Mouse (Mus musculus): ENCODE results near the gene Hist1h2ae. TPM values are rescaled to one million over a fixed set of nuclear protein-coding genes. Genes with fewer than 3 reads are reported as not detected.
"Not testable (repeated sequence)": the region's sequence is repeated elsewhere in the genome, so short reads cannot be mapped to it uniquely, and the experiment has no call there.

Hist1h2ae gene
- polyA plus RNA-seq, 1 experiment from 2014 or later: 46.5 TPM

DNA sequence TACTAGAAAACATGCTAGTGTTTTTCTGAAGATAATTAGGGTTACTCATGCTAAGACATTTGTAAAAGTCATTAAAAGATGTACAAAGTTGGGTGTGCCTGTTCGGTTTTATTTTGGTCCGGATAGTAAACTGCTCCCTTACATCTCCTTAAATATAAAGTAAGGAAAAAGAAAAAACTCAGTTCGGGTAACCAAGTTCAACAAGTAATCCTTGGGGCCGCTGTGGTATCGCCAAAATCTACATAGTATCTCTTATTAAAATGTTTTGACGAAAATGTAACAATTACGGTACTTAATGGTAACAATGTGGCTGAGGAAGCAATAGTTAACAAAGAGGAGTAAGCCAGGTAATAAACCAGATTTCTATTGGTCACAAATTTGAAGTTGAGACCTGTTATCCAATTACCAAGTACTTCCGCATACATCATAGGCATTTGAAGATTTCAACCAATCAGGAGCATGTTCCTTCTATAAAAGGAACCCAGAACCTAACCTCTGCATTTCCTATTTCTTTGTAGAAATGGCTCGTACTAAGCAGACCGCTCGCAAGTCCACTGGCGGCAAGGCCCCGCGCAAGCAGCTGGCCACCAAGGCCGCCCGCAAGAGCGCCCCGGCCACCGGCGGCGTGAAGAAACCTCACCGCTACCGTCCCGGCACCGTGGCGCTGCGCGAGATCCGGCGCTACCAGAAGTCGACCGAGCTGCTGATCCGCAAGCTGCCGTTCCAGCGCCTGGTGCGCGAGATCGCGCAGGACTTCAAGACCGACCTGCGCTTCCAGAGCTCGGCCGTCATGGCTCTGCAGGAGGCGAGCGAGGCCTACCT, 26.8 kb downstream of the Hist1h2ae start, which contains the start of gene Hist1h3f:
Hist1h3f (plus strand) TSS at position 88 of the 822 bp plus-strand sequence.
- H3K27me3 ChIP-seq (replicated peaks; ENCODE audit: control insufficient read depth, insufficient read depth, low read length): no peaks in the 10 kb centered on the region
- H3K27ac ChIP-seq (ENCODE audit: low read length): peak within 1 kb of the TSS; percentile 90
- peak; percentile 89 for ATAC-seq
- no peaks in the 10 kb centered on the region for H3K4me1 ChIP-seq (ENCODE audit: control insufficient read depth, insufficient read depth, low read length)
- H3K4me2 ChIP-seq (ENCODE audit: low read depth, low read length): peak within 1 kb of the TSS; percentile 68
- peak within 1 kb of the TSS; percentile 66 for H3K9ac ChIP-seq (ENCODE audit: low read depth, low read length)
- under 1% methylated on average over 30 of the region's 45 CpGs for WGBS
- H3K4me3 ChIP-seq (ENCODE audit: low read length): peak within 1 kb of the TSS; percentile 53
- H3K36me3 ChIP-seq (ENCODE audit: control insufficient read depth, insufficient read depth, low read length): no peaks in the 10 kb centered on the region
- no peaks in the 10 kb centered on the region for H3K9me3 ChIP-seq (ENCODE audit: control insufficient read depth, low read length)

DNA sequence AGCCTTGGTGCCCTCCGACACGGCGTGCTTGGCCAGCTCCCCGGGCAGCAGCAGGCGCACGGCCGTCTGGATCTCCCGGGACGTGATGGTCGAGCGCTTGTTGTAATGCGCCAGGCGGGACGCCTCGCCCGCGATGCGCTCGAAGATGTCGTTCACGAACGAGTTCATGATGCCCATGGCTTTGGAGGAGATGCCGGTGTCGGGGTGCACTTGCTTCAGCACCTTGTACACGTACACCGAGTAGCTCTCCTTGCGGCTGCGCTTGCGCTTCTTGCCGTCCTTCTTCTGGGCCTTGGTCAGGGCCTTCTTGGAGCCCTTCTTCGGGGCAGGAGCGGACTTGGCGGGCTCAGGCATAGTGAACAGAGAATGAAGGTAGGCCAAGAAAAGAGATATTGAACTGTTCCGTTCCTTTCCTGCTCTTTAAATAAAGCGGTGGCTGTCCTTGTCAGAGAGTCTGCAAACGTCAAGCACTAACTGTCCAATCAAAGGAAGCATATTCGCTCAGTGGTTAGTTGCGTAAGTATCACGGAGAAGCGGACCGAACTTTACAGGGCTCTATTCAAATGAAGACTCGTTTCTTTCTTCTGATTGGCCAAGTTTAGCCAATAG, 27.9 kb downstream of the Hist1h2ae start, which contains the start of gene Hist1h2bh:
Hist1h2bh (minus strand) TSS at position 394 of the 609 bp plus-strand sequence.
- H3K36me3 ChIP-seq (ENCODE audit: control insufficient read depth, insufficient read depth, low read length); H3K4me1 ChIP-seq (ENCODE audit: control insufficient read depth, insufficient read depth, low read length); H3K27me3 ChIP-seq (replicated peaks; ENCODE audit: control insufficient read depth, insufficient read depth, low read length); H3K9me3 ChIP-seq (ENCODE audit: control insufficient read depth, low read length): not testable (repeated sequence)
- WGBS: under 1% methylated on average over 30 of the region's 42 CpGs
- Histone ChIP-seq H3K9ac (ENCODE audit: low read depth, low read length) (peak within 1 kb of the TSS; percentile 66), H3K4me2 (ENCODE audit: low read depth, low read length) (peak within 1 kb of the TSS; percentile 68), H3K4me3 (ENCODE audit: low read length) (peak within 1 kb of the TSS; percentile 52), H3K27ac (ENCODE audit: low read length) (peak within 1 kb of the TSS; percentile 90)
- ATAC-seq: peak; percentile 94

DNA sequence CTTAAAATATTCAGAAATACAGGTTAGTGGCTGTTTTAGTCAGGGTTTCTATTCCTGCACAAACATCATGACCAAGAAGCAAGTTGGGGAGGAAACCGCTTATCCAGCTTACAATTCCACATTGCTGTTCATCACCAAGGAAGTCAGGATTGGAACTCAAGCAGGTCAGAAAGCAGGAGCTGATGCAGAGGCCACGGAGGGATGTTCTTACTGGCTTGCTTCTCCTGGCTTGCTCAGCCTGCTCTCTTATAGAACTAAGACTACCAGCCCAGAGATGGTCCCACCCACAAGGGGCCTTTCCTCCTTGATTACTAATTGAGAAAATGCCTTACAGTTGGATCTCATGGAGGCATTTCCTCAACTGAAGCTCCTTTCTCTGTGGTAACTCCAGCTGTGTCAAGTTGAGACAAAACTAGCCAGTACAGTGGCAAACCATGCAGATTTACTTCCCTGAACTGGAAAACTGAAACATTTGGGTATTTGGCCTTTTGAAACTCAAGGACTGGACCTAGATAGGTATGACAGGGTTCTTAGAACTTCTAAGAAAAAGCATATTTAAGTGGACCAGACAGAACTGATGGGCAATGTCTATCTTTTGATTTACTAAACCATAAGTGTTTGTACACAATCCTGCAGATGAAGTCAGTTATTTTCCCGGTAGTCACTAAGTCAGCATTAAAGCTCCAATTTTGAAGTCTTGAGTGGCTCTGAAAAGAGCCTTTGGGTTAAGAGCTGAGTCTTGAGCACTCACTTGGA, 28.6 kb downstream of the Hist1h2ae start:
- H3K4me2 ChIP-seq (ENCODE audit: low read depth, low read length): peak overlapping the region; percentile 60
- 12% methylated on average over 3 of the region's 3 CpGs for WGBS
- not testable (repeated sequence) for ATAC-seq

DNA sequence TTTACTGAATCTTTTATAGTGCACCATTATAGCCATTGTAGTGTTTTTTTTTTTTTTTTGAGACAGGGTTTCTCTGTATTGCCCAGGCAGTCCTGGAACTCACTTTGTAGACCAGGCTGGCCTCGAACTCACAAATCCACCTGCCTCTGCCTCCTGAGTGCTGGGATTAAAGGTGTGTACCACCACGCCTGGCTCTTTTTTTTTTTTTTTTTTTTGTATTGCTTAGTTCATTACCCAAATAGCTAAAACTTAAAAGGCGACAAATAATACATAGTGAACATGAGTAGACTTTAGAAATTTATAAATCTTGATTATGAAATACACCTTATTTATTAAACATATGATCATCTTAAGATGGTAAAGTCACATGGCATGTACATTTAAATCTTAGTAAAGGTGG, 29.5 kb downstream of the Hist1h2ae start:
- H3K9me3 ChIP-seq (ENCODE audit: control insufficient read depth, low read length): no peaks in the 10 kb centered on the region
- no peak overlapping the region for H3K9ac ChIP-seq (ENCODE audit: low read depth, low read length)
- no peaks in the 10 kb centered on the region for H3K36me3 ChIP-seq (ENCODE audit: control insufficient read depth, insufficient read depth, low read length)
- ATAC-seq: no peak
- no peak overlapping the region for H3K4me3 ChIP-seq (ENCODE audit: low read length)
- H3K27me3 ChIP-seq (replicated peaks; ENCODE audit: control insufficient read depth, insufficient read depth, low read length): no peaks in the 10 kb centered on the region
- 0 out of 2 replicates have a peak, but pooled peaks cover 5% of the 10 kb centered on the region for H3K4me1 ChIP-seq (ENCODE audit: control insufficient read depth, insufficient read depth, low read length)
- no peak overlapping the region for H3K4me2 ChIP-seq (ENCODE audit: low read depth, low read length)
- 91% methylated on average over 3 of the region's 3 CpGs for WGBS
- no peak overlapping the region for H3K27ac ChIP-seq (ENCODE audit: low read length)

More for the DNA sequence above, 28.6 kb downstream of the Hist1h2ae start:
- H3K9me3 ChIP-seq (ENCODE audit: control insufficient read depth, low read length); H3K36me3 ChIP-seq (ENCODE audit: control insufficient read depth, insufficient read depth, low read length); H3K4me1 ChIP-seq (ENCODE audit: control insufficient read depth, insufficient read depth, low read length); H3K27me3 ChIP-seq (replicated peaks; ENCODE audit: control insufficient read depth, insufficient read depth, low read length): not testable (repeated sequence)
- Histone ChIP-seq H3K27ac (ENCODE audit: low read length) (peak overlapping the region; percentile 75), H3K4me3 (ENCODE audit: low read length) (peak overlapping the region; percentile 52), H3K9ac (ENCODE audit: low read depth, low read length) (peak overlapping the region; percentile 66)

DNA sequence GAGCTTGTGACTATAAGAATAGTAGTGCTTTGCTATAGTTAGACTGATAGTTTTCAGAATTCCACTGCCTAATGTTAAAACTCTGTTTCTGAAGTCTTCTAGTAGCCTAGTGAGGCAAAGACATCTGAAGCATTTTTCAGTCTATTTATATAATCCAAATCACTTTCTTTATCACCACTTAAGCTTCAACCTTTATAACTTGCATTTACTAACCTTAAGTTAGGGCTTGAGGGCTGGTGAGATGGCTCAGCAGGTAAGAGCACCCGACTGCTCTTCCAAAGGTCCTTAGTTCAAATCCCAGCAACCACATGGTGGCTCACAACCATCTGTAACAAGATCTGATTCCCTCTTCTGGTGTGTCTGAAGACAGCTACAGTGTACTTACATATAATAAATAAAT, 31.2 kb downstream of the Hist1h2ae start:
- H3K27me3 ChIP-seq (replicated peaks; ENCODE audit: control insufficient read depth, insufficient read depth, low read length); H3K9ac ChIP-seq (ENCODE audit: low read depth, low read length); ATAC-seq; H3K4me2 ChIP-seq (ENCODE audit: low read depth, low read length); H3K4me3 ChIP-seq (ENCODE audit: low read length); H3K4me1 ChIP-seq (ENCODE audit: control insufficient read depth, insufficient read depth, low read length); H3K27ac ChIP-seq (ENCODE audit: low read length); H3K9me3 ChIP-seq (ENCODE audit: control insufficient read depth, low read length); H3K36me3 ChIP-seq (ENCODE audit: control insufficient read depth, insufficient read depth, low read length): not testable (repeated sequence)
- WGBS: 62% methylated on average over 1 of the region's 1 CpGs

DNA sequence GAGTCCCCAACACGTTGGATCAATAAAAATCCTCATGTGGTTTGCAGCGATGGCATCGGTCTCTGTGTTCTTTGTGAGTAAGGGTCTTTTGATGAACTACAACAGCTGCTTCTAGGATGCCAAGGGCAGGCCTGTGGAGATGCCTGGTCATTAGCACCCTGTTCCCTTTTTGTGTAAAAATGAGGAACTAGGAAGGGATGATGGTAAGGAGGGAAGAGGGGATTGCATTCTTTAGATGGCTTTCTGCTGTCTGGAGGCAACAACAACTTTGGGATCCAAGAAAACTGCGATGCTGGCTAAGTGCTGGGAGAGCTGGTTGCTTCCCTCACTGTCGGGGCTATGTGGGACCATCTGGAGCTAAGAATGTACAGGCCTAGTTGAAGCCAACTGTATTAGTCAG, 32.8 kb downstream of the Hist1h2ae start:
- H3K4me2 ChIP-seq (ENCODE audit: low read depth, low read length): no peak overlapping the region
- H3K4me3 ChIP-seq (ENCODE audit: low read length): no peak overlapping the region
- no peaks in the 10 kb centered on the region for H3K27me3 ChIP-seq (replicated peaks; ENCODE audit: control insufficient read depth, insufficient read depth, low read length)
- no peak overlapping the region for H3K9ac ChIP-seq (ENCODE audit: low read depth, low read length)
- H3K4me1 ChIP-seq (ENCODE audit: control insufficient read depth, insufficient read depth, low read length): peaks cover 9% of the 10 kb centered on the region; the same call in 1 of the 2 replicates
- H3K36me3 ChIP-seq (ENCODE audit: control insufficient read depth, insufficient read depth, low read length): no peaks in the 10 kb centered on the region
- no peak overlapping the region for H3K27ac ChIP-seq (ENCODE audit: low read length)
- WGBS: 76% methylated on average over 5 of the region's 5 CpGs
- H3K9me3 ChIP-seq (ENCODE audit: control insufficient read depth, low read length): no peaks in the 10 kb centered on the region
- ATAC-seq: no peak

DNA sequence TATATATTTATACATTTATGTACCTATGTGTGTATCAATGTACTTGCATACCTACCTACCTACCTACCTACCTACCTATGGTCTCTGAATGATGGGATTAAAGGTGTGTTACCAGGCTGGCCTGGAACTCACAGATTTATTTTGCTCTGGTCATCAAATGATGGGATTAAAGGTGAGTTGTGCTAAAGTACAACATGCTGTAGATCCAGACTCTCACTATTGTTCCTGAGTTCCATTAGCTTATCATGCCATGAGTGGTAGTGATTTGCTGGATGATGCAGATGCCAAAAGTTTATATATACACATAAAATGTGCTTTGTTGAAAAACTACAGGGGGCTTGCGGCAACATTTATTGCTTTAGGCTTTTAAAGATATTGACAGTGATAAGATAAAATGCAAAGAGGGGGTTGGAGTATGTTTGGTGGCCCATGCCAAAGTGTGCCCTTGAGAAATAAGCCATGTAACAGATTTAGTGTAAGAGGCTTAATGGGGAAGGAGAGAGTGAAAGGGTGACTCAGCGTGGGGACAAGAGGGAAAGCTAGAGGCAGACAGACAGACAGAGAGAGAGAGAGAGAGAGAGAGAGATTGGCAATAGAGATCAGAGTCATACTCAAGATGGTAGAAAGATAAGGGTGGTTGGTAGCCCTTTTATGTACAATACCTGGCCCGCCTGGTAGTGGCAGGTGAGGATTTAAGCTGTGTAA, 33.9 kb downstream of the Hist1h2ae start:
- Histone ChIP-seq H3K9ac (ENCODE audit: low read depth, low read length) (no peak overlapping the region), H3K36me3 (ENCODE audit: control insufficient read depth, insufficient read depth, low read length) (no peaks in the 10 kb centered on the region), H3K9me3 (ENCODE audit: control insufficient read depth, low read length) (no peaks in the 10 kb centered on the region), H3K4me3 (ENCODE audit: low read length) (no peak overlapping the region), H3K27ac (ENCODE audit: low read length) (no peak overlapping the region), H3K4me2 (ENCODE audit: low read depth, low read length) (peak overlapping the region; percentile 12; the same call in 1 of the 2 replicates), H3K4me1 (ENCODE audit: control insufficient read depth, insufficient read depth, low read length) (peaks cover 20% of the 10 kb centered on the region), H3K27me3 (replicated peaks; ENCODE audit: control insufficient read depth, insufficient read depth, low read length) (no peaks in the 10 kb centered on the region)
- 68% methylated on average over 3 of the region's 3 CpGs for WGBS
- ATAC-seq: no peak

DNA sequence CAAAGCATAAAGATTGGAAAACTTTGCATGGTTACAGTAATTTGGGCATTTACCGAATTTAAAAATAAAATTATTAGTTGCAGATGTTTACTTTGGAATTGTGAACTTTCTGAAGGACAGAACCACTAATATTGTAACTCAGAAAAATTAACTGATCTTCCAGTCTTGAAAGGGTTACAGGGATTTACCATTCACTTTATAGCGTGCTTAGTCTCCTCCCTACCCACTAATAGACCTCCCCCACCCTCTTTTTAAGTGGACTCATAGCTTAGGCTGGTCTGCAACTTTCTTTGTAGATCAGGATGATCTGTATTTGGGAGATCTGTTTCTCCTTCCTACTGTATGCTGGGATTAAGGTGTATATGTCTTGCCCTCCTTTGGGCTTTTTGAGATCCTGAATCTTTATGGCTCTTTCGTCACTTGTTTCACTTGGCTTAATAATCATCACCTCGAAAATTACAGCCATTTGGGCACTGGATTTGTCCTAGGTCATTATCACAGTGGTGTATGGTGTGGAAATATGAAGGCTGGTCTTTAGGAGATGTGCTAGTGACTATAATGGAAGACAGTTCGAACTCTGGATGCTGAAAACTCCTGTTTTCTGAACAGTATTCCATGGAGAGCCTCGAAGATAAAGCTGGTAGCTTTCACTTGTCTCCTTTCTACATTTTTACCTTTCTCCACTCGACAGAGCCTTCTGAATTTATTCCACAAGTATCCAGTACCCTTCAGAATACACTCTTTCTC, 34.8 kb downstream of the Hist1h2ae start:
- Histone ChIP-seq H3K4me1 (ENCODE audit: control insufficient read depth, insufficient read depth, low read length) (peaks cover 21% of the 10 kb centered on the region), H3K27ac (ENCODE audit: low read length) (peak overlapping the region; percentile 35), H3K27me3 (replicated peaks; ENCODE audit: control insufficient read depth, insufficient read depth, low read length) (no peaks in the 10 kb centered on the region), H3K36me3 (ENCODE audit: control insufficient read depth, insufficient read depth, low read length) (no peaks in the 10 kb centered on the region), H3K4me2 (ENCODE audit: low read depth, low read length) (peak overlapping the region; percentile 65), H3K9ac (ENCODE audit: low read depth, low read length) (peak overlapping the region; percentile 62), H3K4me3 (ENCODE audit: low read length) (peak overlapping the region; percentile 44), H3K9me3 (ENCODE audit: control insufficient read depth, low read length) (no peaks in the 10 kb centered on the region)
- no peak for ATAC-seq
- WGBS: 12% methylated on average over 7 of the region's 7 CpGs
